Mouse (Mus musculus) left cerebral cortex, adult 8-10 months (tissue): ENCODE measurements at regions not wholly inside any gene's neighbourhood (a gene's known extent, or its start where the extent isn't known, plus 50 kb on each side); places are given as distances from the start of the nearest gene placed in this dataset.

Experiments used
- DNase-seq, 2 experiments: peaks; one replicate each; pipeline ENCODE4 v3.0.0; 2022; ENCODE audit warnings: low spot score in 2 of 2

- DNase-seq = no peak
Measured at GRCm38 (mm10) chr5:57582392-57582791, 135.4 kb upstream of the Pcdh7 start.

- DNase-seq = no peak
Measured at GRCm38 (mm10) chr5:57587016-57587415, 130.8 kb upstream of the Pcdh7 start.

- peak in 1 of 2 experiments; percentile 4 for DNase-seq
Measured at GRCm38 (mm10) chr5:57595924-57596323, 121.8 kb upstream of the Pcdh7 start.

- DNase-seq = no peak
Measured at GRCm38 (mm10) chr5:57597043-57597442, 120.7 kb upstream of the Pcdh7 start.

- no peak for DNase-seq
Measured at GRCm38 (mm10) chr5:57598187-57598700, 119.5 kb upstream of the Pcdh7 start.
